Mouse (Mus musculus): ENCODE measurements at regions not wholly inside any gene's neighbourhood (a gene's known extent, or its start where the extent isn't known, plus 50 kb on each side); places are given as distances from the start of the nearest gene placed in this dataset.

GRCm38 (mm10) chr1:128795654-128796053 lies 203.6 kb upstream of the Cxcr4 start:
- no peaks in the 10 kb centered on the region for H3K4me1 ChIP-seq (replicated peaks; ENCODE audit: control insufficient read depth in 2 of 2, insufficient read depth in 2 of 2, low read length in 1 of 2)
- H3K9ac ChIP-seq (replicated peaks): no peak overlapping the region
- no peak overlapping the region for H3K27ac ChIP-seq
- TF ChIP-seq EP300 (IDR thresholded peaks at IDR 0.05; ENCODE audit: low read depth): no peak
- TF ChIP-seq CTCF (IDR thresholded peaks at IDR 0.05; ENCODE audit: low read depth): no peak
- WGBS (ENCODE audit: insufficient replicate concordance): 67% methylated on average over 6 of the region's 6 CpGs
- ATAC-seq (ENCODE audit: insufficient read depth) (no peak), DNase-seq (ENCODE audit: low read depth in 3 of 3, low spot score in 3 of 3) (no peak)
- H3K4me3 ChIP-seq (ENCODE audit: insufficient read depth in 1 of 2, low read depth in 2 of 2, low read length in 2 of 2): no peak overlapping the region
- H3K36me3 ChIP-seq (replicated peaks; ENCODE audit: control insufficient read depth, insufficient read depth, low read depth): no peaks in the 10 kb centered on the region
- no peaks in the 10 kb centered on the region for H3K27me3 ChIP-seq (ENCODE audit: control insufficient read depth, insufficient read depth, low read length)
- H3K9me3 ChIP-seq (ENCODE audit: control insufficient read depth, low read length): no peaks in the 10 kb centered on the region
- no peak overlapping the region for H3K4me2 ChIP-seq (ENCODE audit: low read depth)

DNA sequence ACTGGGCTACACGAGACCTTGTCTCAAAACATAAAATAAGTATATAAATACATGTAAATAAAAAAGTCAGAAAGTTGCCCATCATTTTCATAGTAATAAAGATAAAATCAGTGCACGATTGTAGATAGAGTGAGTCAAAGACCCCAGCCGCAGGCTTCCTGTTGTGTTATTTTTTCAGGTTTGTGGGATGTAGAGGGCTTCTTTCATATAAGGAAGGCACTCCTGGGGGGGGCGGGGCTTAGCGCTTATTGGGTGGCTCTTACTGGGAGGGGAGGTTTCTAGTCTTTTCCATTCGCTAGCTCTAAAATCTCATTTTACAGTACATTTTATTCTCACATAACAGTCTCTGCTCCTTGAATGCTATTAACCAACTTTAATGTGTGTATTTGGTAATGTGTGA lies 198.8 kb upstream of the Cxcr4 start:
- 69% methylated on average over 6 of the region's 6 CpGs for WGBS (ENCODE audit: insufficient replicate concordance)
- no peak overlapping the region for H3K4me3 ChIP-seq (ENCODE audit: insufficient read depth in 1 of 2, low read depth in 2 of 2, low read length in 2 of 2)
- no peaks in the 10 kb centered on the region for H3K27me3 ChIP-seq (ENCODE audit: control insufficient read depth, insufficient read depth, low read length)
- ATAC-seq (ENCODE audit: insufficient read depth): no peak
- no peak overlapping the region for H3K4me2 ChIP-seq (ENCODE audit: low read depth)
- H3K9ac ChIP-seq (replicated peaks): no peak overlapping the region
- no peaks in the 10 kb centered on the region for H3K36me3 ChIP-seq (replicated peaks; ENCODE audit: control insufficient read depth, insufficient read depth, low read depth)
- TF ChIP-seq EP300 (IDR thresholded peaks at IDR 0.05; ENCODE audit: low read depth) (no peak), CTCF (IDR thresholded peaks at IDR 0.05; ENCODE audit: low read depth) (no peak)
- no peaks in the 10 kb centered on the region for H3K9me3 ChIP-seq (ENCODE audit: control insufficient read depth, low read length)
- H3K4me1 ChIP-seq (replicated peaks; ENCODE audit: control insufficient read depth in 2 of 2, insufficient read depth in 2 of 2, low read length in 1 of 2): no peaks in the 10 kb centered on the region
- H3K27ac ChIP-seq: no peak overlapping the region
- DNase-seq (ENCODE audit: low read depth in 3 of 3, low spot score in 3 of 3): no peak

DNA sequence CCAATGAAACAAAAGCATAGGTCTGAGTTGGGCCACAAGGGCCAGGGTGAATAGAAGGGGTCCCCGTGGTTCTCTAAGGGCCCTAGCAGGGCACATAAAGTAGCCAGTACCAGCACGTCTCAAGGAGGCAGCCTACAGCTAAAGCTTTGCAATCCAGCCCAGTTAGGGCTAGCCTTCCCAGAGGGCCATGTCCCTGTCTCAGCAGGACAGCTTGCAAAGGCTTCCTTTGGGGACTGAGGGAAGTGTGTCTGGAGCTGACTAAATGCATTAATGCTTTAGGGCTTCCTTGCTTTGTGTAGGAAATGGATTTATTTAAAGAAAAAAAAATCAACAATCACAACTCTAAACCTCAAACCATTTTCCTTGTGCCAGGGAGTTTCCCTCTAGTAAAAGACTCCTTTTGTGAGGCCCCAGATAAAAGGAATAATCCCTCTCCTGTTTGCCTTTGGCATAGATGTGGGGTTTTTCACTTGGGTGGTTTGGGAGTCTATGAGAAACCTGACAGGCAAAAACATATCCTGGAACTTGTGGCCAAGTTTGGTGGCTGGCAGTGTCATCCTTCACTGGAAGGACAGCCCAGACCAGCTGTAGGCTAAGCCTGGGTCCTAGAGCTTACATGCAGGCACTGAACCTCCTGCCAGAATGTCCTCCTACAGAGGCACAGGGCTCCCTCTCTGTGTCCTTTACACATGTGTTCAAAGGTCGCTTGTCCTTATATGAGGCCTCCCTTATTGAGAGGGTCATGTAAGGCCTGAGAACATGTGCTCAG lies 197.7 kb upstream of the Cxcr4 start:
- H3K4me2 ChIP-seq (ENCODE audit: low read depth): no peak overlapping the region
- H3K9ac ChIP-seq (replicated peaks): no peak overlapping the region
- H3K27ac ChIP-seq: no peak overlapping the region
- H3K4me1 ChIP-seq (replicated peaks; ENCODE audit: control insufficient read depth in 2 of 2, insufficient read depth in 2 of 2, low read length in 1 of 2): no peaks in the 10 kb centered on the region
- TF ChIP-seq EP300 (IDR thresholded peaks at IDR 0.05; ENCODE audit: low read depth) (no peak), CTCF (IDR thresholded peaks at IDR 0.05; ENCODE audit: low read depth) (no peak)
- no peaks in the 10 kb centered on the region for H3K27me3 ChIP-seq (ENCODE audit: control insufficient read depth, insufficient read depth, low read length)
- no peaks in the 10 kb centered on the region for H3K9me3 ChIP-seq (ENCODE audit: control insufficient read depth, low read length)
- no peak for DNase-seq (ENCODE audit: low read depth in 3 of 3, low spot score in 3 of 3)
- no peaks in the 10 kb centered on the region for H3K36me3 ChIP-seq (replicated peaks; ENCODE audit: control insufficient read depth, insufficient read depth, low read depth)
- no peak overlapping the region for H3K4me3 ChIP-seq (ENCODE audit: insufficient read depth in 1 of 2, low read depth in 2 of 2, low read length in 2 of 2)
- WGBS (ENCODE audit: insufficient replicate concordance): 47% methylated on average over 3 of the region's 3 CpGs
- no peak for ATAC-seq (ENCODE audit: insufficient read depth)

DNA sequence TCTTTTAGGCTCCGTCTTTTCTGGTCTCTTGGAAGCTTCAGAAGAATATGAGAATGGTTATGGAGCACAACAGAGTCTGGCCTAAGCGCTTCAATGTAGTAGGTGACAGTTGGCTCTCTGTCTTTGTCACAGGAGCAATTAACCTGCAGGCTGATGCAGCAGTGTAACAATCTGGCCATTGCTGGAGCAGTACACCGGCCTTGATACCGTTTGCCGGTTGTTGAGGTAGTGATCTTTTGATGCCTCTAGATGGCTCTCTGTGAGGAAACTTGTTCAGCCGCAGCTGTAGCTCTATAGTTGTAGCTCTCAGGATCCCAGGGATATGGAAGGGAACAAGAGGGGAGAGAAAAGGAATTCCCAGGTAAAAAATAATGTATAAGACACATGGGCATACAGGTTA lies 196.1 kb upstream of the Cxcr4 start:
- ATAC-seq (ENCODE audit: insufficient read depth) (no peak), DNase-seq (ENCODE audit: low read depth in 3 of 3, low spot score in 3 of 3) (no peak)
- 50% methylated on average over 6 of the region's 6 CpGs for WGBS (ENCODE audit: insufficient replicate concordance)
- H3K4me2 ChIP-seq (ENCODE audit: low read depth): no peak overlapping the region
- no peaks in the 10 kb centered on the region for H3K27me3 ChIP-seq (ENCODE audit: control insufficient read depth, insufficient read depth, low read length)
- no peak overlapping the region for H3K27ac ChIP-seq
- TF ChIP-seq CTCF (IDR thresholded peaks at IDR 0.05; ENCODE audit: low read depth): no peak
- TF ChIP-seq EP300 (IDR thresholded peaks at IDR 0.05; ENCODE audit: low read depth): no peak
- H3K9ac ChIP-seq (replicated peaks): no peak overlapping the region
- no peak overlapping the region for H3K4me3 ChIP-seq (ENCODE audit: insufficient read depth in 1 of 2, low read depth in 2 of 2, low read length in 2 of 2)
- H3K9me3 ChIP-seq (ENCODE audit: control insufficient read depth, low read length): no peaks in the 10 kb centered on the region
- H3K4me1 ChIP-seq (replicated peaks; ENCODE audit: control insufficient read depth in 2 of 2, insufficient read depth in 2 of 2, low read length in 1 of 2): no peaks in the 10 kb centered on the region
- H3K36me3 ChIP-seq (replicated peaks; ENCODE audit: control insufficient read depth, insufficient read depth, low read depth): no peaks in the 10 kb centered on the region

GRCm38 (mm10) chr1:128786941-128787569 lies 195.0 kb upstream of the Cxcr4 start:
- DNase-seq (ENCODE audit: low read depth in 3 of 3, low spot score in 3 of 3) (no peak), ATAC-seq (ENCODE audit: insufficient read depth) (no peak)
- Histone ChIP-seq H3K4me3 (ENCODE audit: insufficient read depth in 1 of 2, low read depth in 2 of 2, low read length in 2 of 2) (no peak overlapping the region), H3K27me3 (ENCODE audit: control insufficient read depth, insufficient read depth, low read length) (no peaks in the 10 kb centered on the region), H3K36me3 (replicated peaks; ENCODE audit: control insufficient read depth, insufficient read depth, low read depth) (no peaks in the 10 kb centered on the region), H3K4me2 (ENCODE audit: low read depth) (no peak overlapping the region), H3K9ac (replicated peaks) (no peak overlapping the region), H3K27ac (no peak overlapping the region), H3K4me1 (replicated peaks; ENCODE audit: control insufficient read depth in 2 of 2, insufficient read depth in 2 of 2, low read length in 1 of 2) (no peaks in the 10 kb centered on the region), H3K9me3 (ENCODE audit: control insufficient read depth, low read length) (no peaks in the 10 kb centered on the region)
- TF ChIP-seq EP300 (IDR thresholded peaks at IDR 0.05; ENCODE audit: low read depth) (no peak), CTCF (IDR thresholded peaks at IDR 0.05; ENCODE audit: low read depth) (no peak)
- 54% methylated on average over 14 of the region's 14 CpGs for WGBS (ENCODE audit: insufficient replicate concordance)

All from liver, embryonic 14.5 days (tissue).